Mouse (Mus musculus) forebrain, embryonic 14.5 days (tissue): Measurements from ENCODE around the gene Dgkh. TPM values are rescaled to one million over a fixed set of nuclear protein-coding genes. Genes with fewer than 3 reads are reported as not detected.

Experiments
- ATAC-seq: fragments of 200-750 bp; cut with Nextera tagmentation; 2 replicates; pipeline ENCODE4 v1.8.0; 2017; ENCODE audit warnings: mild to moderate bottlenecking, moderate library complexity
- DNase-seq: peaks from one replicate; pipeline ENCODE4 v3.0.0-alpha.2; 2015; ENCODE audit warnings: low spot score
- H3K27ac ChIP-seq: fragments of 300-500 bp; sonication (generic); 2 replicates; pipeline ENCODE4 v1.5.1; 2014; ENCODE audit warnings: low read depth, mild to moderate bottlenecking, control low read depth, low read length, moderate library complexity
- H3K27me3 ChIP-seq: fragments of 300-500 bp; sonication (generic); replicated peaks from 2 replicates; pipeline ENCODE4 v1.6.1; 2014; ENCODE audit warnings: low read length, control low read depth, mixed read lengths; ENCODE audit not compliant: control insufficient read depth, insufficient read depth
- H3K36me3 ChIP-seq: fragments of 300-500 bp; sonication (generic); 2 replicates; pipeline ENCODE4 v1.6.1; 2014; ENCODE audit warnings: low read length, control low read depth; ENCODE audit not compliant: control insufficient read depth, insufficient read depth
- H3K4me1 ChIP-seq: fragments of 300-500 bp; sonication (generic); 2 replicates; pipeline ENCODE4 v1.6.1; 2014; ENCODE audit warnings: antibody characterized with exemption, low read length, control low read depth; ENCODE audit not compliant: control insufficient read depth, insufficient read depth
- H3K4me2 ChIP-seq: fragments of 300-500 bp; sonication (generic); 2 replicates; pipeline ENCODE4 v1.6.1; 2014; ENCODE audit warnings: mild to moderate bottlenecking, control low read depth, low read length
- H3K4me3 ChIP-seq: fragments of 300-500 bp; sonication (generic); 2 replicates; pipeline ENCODE4 v1.5.1; 2014; ENCODE audit warnings: low read depth, low read length, control low read depth
- H3K9ac ChIP-seq: fragments of 300-500 bp; sonication (generic); 2 replicates; pipeline ENCODE4 v1.6.1; 2014; ENCODE audit warnings: mild to moderate bottlenecking, low read length, control low read depth, moderate library complexity
- H3K9me3 ChIP-seq: fragments of 300-500 bp; sonication (generic); replicated peaks from 2 replicates; pipeline ENCODE4 v1.6.1; 2016; ENCODE audit warnings: low read length, control low read depth, mixed read lengths; ENCODE audit not compliant: control insufficient read depth
- WGBS: fragments of 180-500 bp; shearing (Covaris S2); extraction: QIAGEN DNeasy Blood & Tissue Kit; methylation state at CpG from one replicate; pipeline ENCODE4 v1.1.7; 2014; 5-methylcytosine and 5-hydroxymethylcytosine counted together
- polyA plus RNA-seq: library from polyadenylated mRNA; unstranded; fragments of >200 nt; fragmentation: Nextera tagmentation; extraction: Ambion mirVana; gene quantifications from 2 replicates; pipeline ENCODE4 v1.2.1, GENCODE M21; 2014

The Dgkh gene
- polyA plus RNA-seq, 1 experiment from 2014 or later: 1.5 TPM

GRCm38 (mm10) chr14:78528461-78529425, 203.8 kb downstream of the Dgkh start:
- DNase-seq: no peak
- Histone ChIP-seq H3K36me3 (no peaks in the 10 kb centered on the region), H3K4me1 (peaks cover 2% of the 10 kb centered on the region), H3K27me3 (no peaks in the 10 kb centered on the region), H3K27ac (no peak overlapping the region), H3K4me2 (no peak overlapping the region), H3K9ac (no peak overlapping the region), H3K4me3 (no peak overlapping the region), H3K9me3 (no peaks in the 10 kb centered on the region)
- ATAC-seq: no peak
- 87% methylated on average over 8 of the region's 8 CpGs for WGBS

GRCm38 (mm10) chr14:78526907-78527306, 205.7 kb downstream of the Dgkh start:
- Histone ChIP-seq H3K9me3 (no peaks in the 10 kb centered on the region), H3K4me1 (no peaks in the 10 kb centered on the region), H3K4me3 (no peak overlapping the region), H3K9ac (no peak overlapping the region), H3K4me2 (no peak overlapping the region), H3K36me3 (no peaks in the 10 kb centered on the region), H3K27me3 (no peaks in the 10 kb centered on the region), H3K27ac (no peak overlapping the region)
- ATAC-seq: no peak
- DNase-seq: no peak
- 84% methylated on average over 6 of the region's 6 CpGs for WGBS

DNA sequence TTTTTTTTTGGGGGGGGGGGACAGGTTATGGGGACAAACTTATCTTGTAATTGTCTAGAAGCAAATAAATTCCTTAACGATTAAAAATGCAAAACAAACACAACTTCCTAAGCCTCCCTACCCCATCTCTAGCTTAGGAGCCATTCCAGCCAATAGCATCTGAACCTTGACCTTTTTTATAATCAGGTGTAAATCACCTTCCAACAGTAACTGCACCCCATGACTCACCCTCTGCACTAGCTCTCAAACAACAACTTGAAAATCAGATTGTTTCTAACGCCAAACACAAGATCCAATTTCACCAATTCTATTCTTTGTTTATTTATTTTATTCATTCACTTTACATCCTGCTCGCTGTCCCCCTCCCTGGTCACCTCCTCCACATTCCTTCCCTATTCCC, 206.1 kb downstream of the Dgkh start:
- no peak for DNase-seq
- Histone ChIP-seq H3K4me2 (no peak overlapping the region), H3K27ac (no peak overlapping the region), H3K36me3 (peaks cover 2% of the 10 kb centered on the region; the same call in 1 of the 2 replicates), H3K9ac (no peak overlapping the region), H3K4me3 (no peak overlapping the region), H3K9me3 (no peaks in the 10 kb centered on the region), H3K27me3 (no peaks in the 10 kb centered on the region), H3K4me1 (no peaks in the 10 kb centered on the region)
- no peak for ATAC-seq
- 88% methylated on average over 3 of the region's 3 CpGs for whole genome bisulfite sequencing

- ATAC-seq (peak; percentile 40; the same call in 1 of the 2 replicates), DNase-seq (no peak)
- Histone ChIP-seq H3K27me3 (no peaks in the 10 kb centered on the region), H3K36me3 (peaks cover 4% of the 10 kb centered on the region; the same call in 1 of the 2 replicates), H3K4me1 (no peaks in the 10 kb centered on the region), H3K4me3 (no peak overlapping the region), H3K9ac (no peak overlapping the region), H3K27ac (no peak overlapping the region), H3K9me3 (no peaks in the 10 kb centered on the region), H3K4me2 (no peak overlapping the region)
- 100% methylated on average over 3 of the region's 3 CpGs for WGBS
Observed at GRCm38 (mm10) chr14:78525611-78526457, 206.7 kb downstream of the Dgkh start.

DNA sequence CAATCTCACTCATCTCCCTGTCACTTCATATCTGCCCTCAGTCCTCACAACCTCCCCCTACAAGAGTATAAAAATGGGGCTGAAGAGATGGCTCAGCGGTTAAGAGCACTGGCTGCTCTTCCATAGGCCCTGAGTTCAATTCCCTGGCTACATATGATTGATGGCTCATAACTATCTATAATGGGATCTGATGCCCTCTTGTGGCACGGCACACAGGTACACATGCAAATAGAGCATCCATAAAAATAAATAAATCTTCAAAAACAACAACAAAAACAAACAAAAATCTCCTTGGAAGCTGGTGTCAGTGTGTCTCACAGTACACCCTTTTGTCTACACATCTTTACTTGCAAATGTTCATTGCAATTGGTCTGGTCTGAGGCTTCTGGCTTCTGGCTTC, 207.5 kb downstream of the Dgkh start:
- Histone ChIP-seq H3K9ac (no peak overlapping the region), H3K27ac (no peak overlapping the region), H3K36me3 (peaks cover 10% of the 10 kb centered on the region; the same call in 1 of the 2 replicates), H3K4me2 (no peak overlapping the region), H3K9me3 (no peaks in the 10 kb centered on the region), H3K27me3 (no peaks in the 10 kb centered on the region), H3K4me3 (no peak overlapping the region), H3K4me1 (no peaks in the 10 kb centered on the region)
- DNase-seq: no peak
- ATAC-seq: no peak
- WGBS: 91% methylated on average over 2 of the region's 2 CpGs

DNA sequence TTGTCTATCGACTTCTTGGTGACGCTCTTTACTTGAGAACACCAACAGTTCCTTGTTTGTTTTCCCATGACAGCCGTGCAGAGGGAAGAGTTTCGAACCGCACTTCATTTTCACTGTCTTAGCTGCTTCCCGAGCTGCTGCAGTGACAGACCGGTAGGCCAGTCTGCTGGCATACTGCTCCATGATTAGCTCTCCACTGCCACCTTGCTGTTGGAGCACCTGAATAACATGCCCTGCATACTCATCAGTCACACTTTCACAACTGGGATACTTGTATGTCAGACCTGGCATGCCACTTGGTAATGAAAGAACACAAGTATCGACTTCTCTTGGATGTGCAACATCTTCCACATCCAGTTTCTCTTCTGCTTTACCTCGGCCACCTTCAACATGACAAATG, 221.9 kb downstream of the Dgkh start:
- ATAC-seq (no peak), DNase-seq (peak; percentile 47)
- Histone ChIP-seq H3K27ac (no peak overlapping the region), H3K4me1 (no peaks in the 10 kb centered on the region), H3K9ac (no peak overlapping the region), H3K36me3 (peaks cover 79% of the 10 kb centered on the region), H3K9me3 (no peaks in the 10 kb centered on the region), H3K4me3 (no peak overlapping the region), H3K27me3 (no peaks in the 10 kb centered on the region), H3K4me2 (no peak overlapping the region)
- WGBS: 80% methylated on average over 9 of the region's 9 CpGs

DNA sequence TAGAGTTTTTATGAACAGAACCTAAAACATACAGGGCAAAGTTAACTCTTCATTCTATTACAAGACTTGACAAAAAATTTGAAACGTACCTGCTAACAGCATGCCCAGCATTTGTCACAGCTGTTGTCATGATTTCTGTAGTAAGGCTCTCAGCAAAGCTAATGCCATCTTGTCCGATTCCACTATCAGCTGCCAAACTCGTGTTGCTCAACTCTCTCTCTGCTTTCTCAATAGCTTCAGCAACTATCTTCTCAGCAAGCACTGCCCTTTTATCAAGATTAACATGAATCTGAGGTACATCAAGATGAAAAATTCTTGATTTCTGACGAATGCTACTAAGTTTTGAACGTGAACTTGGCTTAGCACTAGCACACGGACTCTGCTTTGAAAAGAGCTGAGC, 222.8 kb downstream of the Dgkh start:
- no peaks in the 10 kb centered on the region for H3K4me1 ChIP-seq
- H3K36me3 ChIP-seq: peaks cover 85% of the 10 kb centered on the region
- no peak overlapping the region for H3K27ac ChIP-seq
- H3K27me3 ChIP-seq: no peaks in the 10 kb centered on the region
- H3K9ac ChIP-seq: no peak overlapping the region
- WGBS: 91% methylated on average over 6 of the region's 6 CpGs
- no peak overlapping the region for H3K4me2 ChIP-seq
- no peaks in the 10 kb centered on the region for H3K9me3 ChIP-seq
- no peak for ATAC-seq
- DNase-seq: no peak
- H3K4me3 ChIP-seq: no peak overlapping the region
